Mouse (Mus musculus): ENCODE data around the gene Prkag1. TPM values are rescaled to one million over a fixed set of nuclear protein-coding genes. Genes with fewer than 3 reads are reported as not detected.

Prkag1 gene
- polyA plus RNA-seq, 1 experiment from 2014 or later, result 91.7 TPM

- Histone ChIP-seq H3K4me1 (peaks cover 42% of the 10 kb centered on the region), H3K9me3 (no peaks in the 10 kb centered on the region), H3K27ac (replicated peaks) (no peak overlapping the region), H3K4me2 (replicated peaks) (peak overlapping the region; percentile 75), H3K4me3 (peak overlapping the region; percentile 50), H3K36me3 (peaks cover 18% of the 10 kb centered on the region), H3K9ac (replicated peaks) (peak overlapping the region; percentile 39; the same call in 1 of the 2 replicates), H3K27me3 (peaks cover 70% of the 10 kb centered on the region)
- peak; percentile 54 for ATAC-seq (replicated peaks)
- under 1% methylated on average over 34 of the region's 34 CpGs for WGBS
Measured at GRCm38 (mm10) chr15:98807895-98808650, 23.2 kb downstream of the Prkag1 start.

- Histone ChIP-seq H3K4me3 (peak overlapping the region; percentile 50), H3K27ac (replicated peaks) (no peak overlapping the region), H3K27me3 (peaks cover 80% of the 10 kb centered on the region), H3K9ac (replicated peaks) (peak overlapping the region; percentile 17; the same call in 1 of the 2 replicates), H3K4me1 (peaks cover 42% of the 10 kb centered on the region), H3K4me2 (replicated peaks) (peak overlapping the region; percentile 75), H3K9me3 (no peaks in the 10 kb centered on the region), H3K36me3 (peaks cover 8% of the 10 kb centered on the region; the same call in 1 of the 2 replicates)
- ATAC-seq (replicated peaks), result no peak
- WGBS, result under 1% methylated on average over 58 of the region's 58 CpGs
Measured at GRCm38 (mm10) chr15:98806809-98807770, 24.2 kb downstream of the Prkag1 start.

GRCm38 (mm10) chr15:98806071-98806808 is 25.1 kb downstream of the Prkag1 start:
- Histone ChIP-seq H3K4me2 (replicated peaks) (peak overlapping the region; percentile 75), H3K27ac (replicated peaks) (no peak overlapping the region), H3K9ac (replicated peaks) (no peak overlapping the region), H3K4me3 (peak overlapping the region; percentile 50), H3K27me3 (peaks cover 89% of the 10 kb centered on the region), H3K36me3 (0 out of 2 replicates have a peak, but pooled peaks cover 2% of the 10 kb centered on the region), H3K4me1 (peaks cover 42% of the 10 kb centered on the region), H3K9me3 (no peaks in the 10 kb centered on the region)
- 5% methylated on average over 30 of the region's 30 CpGs for WGBS
- ATAC-seq (replicated peaks), result no peak

GRCm38 (mm10) chr15:98805324-98806040 is 25.8 kb downstream of the Prkag1 start:
- Histone ChIP-seq H3K4me2 (replicated peaks) (peak overlapping the region; percentile 75), H3K9me3 (no peaks in the 10 kb centered on the region), H3K27me3 (peaks cover 96% of the 10 kb centered on the region), H3K9ac (replicated peaks) (peak overlapping the region; percentile 52), H3K27ac (replicated peaks) (no peak overlapping the region), H3K36me3 (no peaks in the 10 kb centered on the region), H3K4me1 (peaks cover 42% of the 10 kb centered on the region), H3K4me3 (peak overlapping the region; percentile 50)
- peak; percentile 53 for ATAC-seq (replicated peaks)
- WGBS, result under 1% methylated on average over 64 of the region's 64 CpGs

GRCm38 (mm10) chr15:98804054-98804453 is 27.3 kb downstream of the Prkag1 start:
- under 1% methylated on average over 32 of the region's 32 CpGs for WGBS
- Histone ChIP-seq H3K36me3 (no peaks in the 10 kb centered on the region), H3K9ac (replicated peaks) (peak overlapping the region; percentile 25; the same call in 1 of the 2 replicates), H3K4me2 (replicated peaks) (peak overlapping the region; percentile 33), H3K4me3 (peak overlapping the region; percentile 24), H3K4me1 (peaks cover 41% of the 10 kb centered on the region), H3K27ac (replicated peaks) (no peak overlapping the region), H3K9me3 (no peaks in the 10 kb centered on the region), H3K27me3 (peaks cover 98% of the 10 kb centered on the region)
- ATAC-seq (replicated peaks), result no peak

GRCm38 (mm10) chr15:98802926-98803325 is 28.4 kb downstream of the Prkag1 start:
- H3K9me3 ChIP-seq, result no peaks in the 10 kb centered on the region
- H3K4me2 ChIP-seq (replicated peaks), result no peak overlapping the region
- no peak for ATAC-seq (replicated peaks)
- H3K4me3 ChIP-seq, result no peak overlapping the region
- H3K36me3 ChIP-seq, result no peaks in the 10 kb centered on the region
- H3K9ac ChIP-seq (replicated peaks), result no peak overlapping the region
- H3K27me3 ChIP-seq, result peaks cover 98% of the 10 kb centered on the region
- peaks cover 37% of the 10 kb centered on the region for H3K4me1 ChIP-seq
- H3K27ac ChIP-seq (replicated peaks), result no peak overlapping the region
- WGBS, result 3% methylated on average over 8 of the region's 8 CpGs

GRCm38 (mm10) chr15:98799396-98799795 is 31.9 kb downstream of the Prkag1 start:
- Histone ChIP-seq H3K36me3 (no peaks in the 10 kb centered on the region), H3K4me3 (no peak overlapping the region), H3K9ac (replicated peaks) (no peak overlapping the region), H3K27me3 (peaks cover 94% of the 10 kb centered on the region), H3K4me2 (replicated peaks) (no peak overlapping the region), H3K4me1 (peaks cover 19% of the 10 kb centered on the region), H3K9me3 (no peaks in the 10 kb centered on the region), H3K27ac (replicated peaks) (no peak overlapping the region)
- WGBS, result 13% methylated on average over 12 of the region's 12 CpGs
- ATAC-seq (replicated peaks), result no peak

- H3K4me1 ChIP-seq, result peaks cover 17% of the 10 kb centered on the region
- H3K27me3 ChIP-seq, result peaks cover 95% of the 10 kb centered on the region
- no peak for ATAC-seq (replicated peaks)
- no peak overlapping the region for H3K27ac ChIP-seq (replicated peaks)
- H3K4me3 ChIP-seq, result no peak overlapping the region
- 30% methylated on average over 3 of the region's 3 CpGs for WGBS
- H3K4me2 ChIP-seq (replicated peaks), result no peak overlapping the region
- H3K36me3 ChIP-seq, result no peaks in the 10 kb centered on the region
- no peaks in the 10 kb centered on the region for H3K9me3 ChIP-seq
- no peak overlapping the region for H3K9ac ChIP-seq (replicated peaks)
Measured at GRCm38 (mm10) chr15:98798903-98799302, 32.4 kb downstream of the Prkag1 start.

- Histone ChIP-seq H3K27me3 (peaks cover 95% of the 10 kb centered on the region), H3K27ac (replicated peaks) (no peak overlapping the region), H3K4me1 (peaks cover 17% of the 10 kb centered on the region), H3K36me3 (no peaks in the 10 kb centered on the region), H3K9me3 (no peaks in the 10 kb centered on the region), H3K4me3 (no peak overlapping the region), H3K4me2 (replicated peaks) (peak overlapping the region; percentile 1; the same call in 1 of the 2 replicates), H3K9ac (replicated peaks) (no peak overlapping the region)
- WGBS, result under 1% methylated on average over 28 of the region's 28 CpGs
- ATAC-seq (replicated peaks), result peak; percentile 77
Measured at GRCm38 (mm10) chr15:98797835-98798492, 33.4 kb downstream of the Prkag1 start.

GRCm38 (mm10) chr15:98796803-98797595 is 34.3 kb downstream of the Prkag1 start:
- Histone ChIP-seq H3K4me2 (replicated peaks) (no peak overlapping the region), H3K4me1 (peaks cover 24% of the 10 kb centered on the region), H3K9ac (replicated peaks) (no peak overlapping the region), H3K9me3 (no peaks in the 10 kb centered on the region), H3K27ac (replicated peaks) (no peak overlapping the region), H3K36me3 (no peaks in the 10 kb centered on the region), H3K27me3 (peaks cover 95% of the 10 kb centered on the region), H3K4me3 (no peak overlapping the region)
- ATAC-seq (replicated peaks), result no peak; the same call in 1 of the 2 replicates
- WGBS, result 4% methylated on average over 13 of the region's 13 CpGs
